21 mouse cellular contexts compared by ENCODE assay signal in the genomic region with DNA sequence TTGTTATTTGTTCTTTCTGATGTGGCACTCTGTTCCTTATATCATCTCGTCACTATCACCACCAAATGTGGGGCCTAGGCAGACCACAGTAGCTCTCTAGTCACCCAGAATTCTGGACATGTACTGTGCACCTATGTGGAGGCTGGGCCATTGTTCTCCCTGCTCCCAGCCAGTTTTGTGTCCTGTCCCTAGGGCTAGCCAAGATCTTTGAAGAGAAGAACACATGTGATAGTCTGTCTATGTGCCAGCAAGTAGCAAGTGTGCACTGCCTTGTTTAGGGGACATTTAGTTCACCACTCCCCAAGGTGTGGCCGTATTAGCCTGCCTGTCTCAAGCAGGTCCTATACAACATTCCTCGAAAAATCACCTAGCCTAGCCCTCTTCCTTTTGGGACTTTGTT. TPM values are rescaled to one million over a fixed set of nuclear protein-coding genes. Genes with fewer than 3 reads are reported as not detected.
"Had no signal": no experiment of that assay in that cellular context is flagged by ENCODE, and none has a peak within 500 bp of the region (broad histone marks: within the 10 kb centered on the region; RNA-seq: fewer than 3 reads in every experiment).

No protein-coding gene starts in this region.

- H3K27me3 ChIP-seq: heart, embryonic 12.5 days; hindbrain, embryonic 12.5 days; intestine, embryonic 15.5 days; limb, embryonic 12.5 days; liver, embryonic 13.5 days had no signal

- H3K4me3 ChIP-seq: gastrocnemius, adult 2 months; heart, embryonic 12.5 days; hindbrain, embryonic 10.5 days; hindbrain, embryonic 12.5 days; intestine, embryonic 15.5 days; layer of hippocampus, adult 2 months; left cerebral cortex, adult 2 months; limb, embryonic 10.5 days; limb, embryonic 12.5 days; liver, embryonic 13.5 days had no signal

- H3K27ac ChIP-seq: gastrocnemius, adult 2 months; hindbrain, embryonic 10.5 days; hindbrain, embryonic 12.5 days; hindbrain, embryonic 14.5 days; intestine, embryonic 15.5 days; layer of hippocampus, adult 2 months; left cerebral cortex, adult 2 months; limb, embryonic 10.5 days; limb, embryonic 12.5 days; liver, embryonic 13.5 days had no signal

- H3K4me1 ChIP-seq: heart, embryonic 12.5 days; hindbrain, embryonic 10.5 days; hindbrain, embryonic 12.5 days; intestine, embryonic 15.5 days; limb, embryonic 10.5 days; limb, embryonic 12.5 days; liver, embryonic 13.5 days had no signal

- DNase-seq: gastrocnemius, adult 2 months; gastrocnemius, postnatal 10 days; gastrocnemius, postnatal 25 days; heart, postnatal 10 days; heart, postnatal 4 days; kidney, adult 18-20 months; kidney, adult 8-10 months; kidney, postnatal 10 days; kidney, postnatal 25 days; kidney, postnatal 4 days; liver; liver, embryonic 13.5 days had no signal

- H3K9ac ChIP-seq: heart, embryonic 12.5 days; hindbrain, embryonic 12.5 days; hindbrain, embryonic 14.5 days; intestine, embryonic 15.5 days; limb, embryonic 12.5 days; liver, embryonic 13.5 days had no signal

RNA-seq across cellular contexts. Expression of gene Pld6, which starts 38.4 kb away (rescaled TPM):
- total RNA-seq: gastrocnemius, adult 2 months; gastrocnemius, postnatal 25 days had no signal
